ENCODE assay signal across 8 mouse cellular contexts in the genomic region with DNA sequence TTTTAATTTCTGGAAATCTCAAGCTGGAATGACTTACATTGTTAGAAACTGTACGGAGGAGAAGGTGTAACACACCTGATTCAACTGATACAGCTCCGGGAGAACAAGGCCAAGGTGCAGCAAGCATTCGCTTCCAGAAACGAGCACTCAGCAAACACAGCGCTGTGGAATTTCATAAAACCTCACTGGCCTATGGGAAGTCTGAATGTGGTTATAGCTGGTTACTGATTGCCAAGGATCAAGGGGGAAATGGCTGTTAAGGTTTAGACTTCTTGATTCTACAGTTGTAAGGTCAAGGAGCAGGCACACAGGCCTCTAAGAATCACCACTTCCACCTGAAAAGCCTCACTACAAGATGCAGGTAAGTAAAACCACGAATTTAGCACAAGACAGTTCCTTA. TPM values are rescaled to one million over a fixed set of nuclear protein-coding genes. Genes with fewer than 3 reads are reported as not detected.
DNase-seq lines count a peak whose midpoint lies in the region; ATAC-seq and TF ChIP-seq lines count a peak whose summit lies in the region.

A gene (plus strand): TSS at position 224 of the 400 bp plus-strand sequence.

- no peak within 1 kb of the TSS for H3K4me3 ChIP-seq in C2C12 (ENCODE audit: insufficient read depth, poor library complexity, severe bottlenecking)
- no peak within 1 kb of the TSS for H3K4me3 ChIP-seq in gastrocnemius, adult 2 months
- no peak within 1 kb of the TSS for H3K4me3 ChIP-seq in hindbrain, embryonic 16.5 days (ENCODE audit: low read length)
- H3K4me3 ChIP-seq in midbrain, embryonic 16.5 days (ENCODE audit: low read depth, low read length): no peak within 1 kb of the TSS

- no peaks in the 10 kb centered on the region for H3K36me3 ChIP-seq in C2C12 (ENCODE audit: control insufficient read depth, insufficient read depth)
- no peaks in the 10 kb centered on the region for H3K36me3 ChIP-seq in hindbrain, embryonic 16.5 days (ENCODE audit: control insufficient read depth, insufficient read depth, low read length)
- H3K36me3 ChIP-seq in midbrain, embryonic 16.5 days (ENCODE audit: control insufficient read depth, insufficient read depth, low read length): no peaks in the 10 kb centered on the region

- no peaks in the 10 kb centered on the region for H3K79me3 ChIP-seq in C2C12 (ENCODE audit: low read depth)

- no peaks in the 10 kb centered on the region for H3K4me1 ChIP-seq in hindbrain, embryonic 16.5 days (ENCODE audit: control insufficient read depth, insufficient read depth, low read depth, low read length)
- H3K4me1 ChIP-seq in midbrain, embryonic 16.5 days (ENCODE audit: control insufficient read depth, insufficient read depth, low read length): no peaks in the 10 kb centered on the region

- no peak within 1 kb of the TSS for H3K27ac ChIP-seq in gastrocnemius, adult 2 months
- no peak within 1 kb of the TSS for H3K27ac ChIP-seq in hindbrain, embryonic 16.5 days (ENCODE audit: low read depth, low read length)
- H3K27ac ChIP-seq in midbrain, embryonic 16.5 days (ENCODE audit: low read length): no peak within 1 kb of the TSS

- no peak within 1 kb of the TSS for H3K9ac ChIP-seq in hindbrain, embryonic 16.5 days (ENCODE audit: low read depth, low read length)
- no peak within 1 kb of the TSS for H3K9ac ChIP-seq in midbrain, embryonic 16.5 days (ENCODE audit: low read depth, low read length)

- no peak within 1 kb of the TSS for H3K4me2 ChIP-seq in hindbrain, embryonic 16.5 days (ENCODE audit: low read length)
- H3K4me2 ChIP-seq in midbrain, embryonic 16.5 days (ENCODE audit: low read length): no peak within 1 kb of the TSS

- no peaks in the 10 kb centered on the region for H3K9me3 ChIP-seq in hindbrain, embryonic 16.5 days (ENCODE audit: control insufficient read depth, low read length)
- no peaks in the 10 kb centered on the region for H3K9me3 ChIP-seq in midbrain, embryonic 16.5 days (replicated peaks; ENCODE audit: control insufficient read depth, low read length, poor library complexity, severe bottlenecking)

- DNase-seq in adrenal gland, postnatal 10 days: no peak
- no peak for DNase-seq in gastrocnemius, adult 2 months
- no peak for DNase-seq in left cerebral cortex, postnatal 4 days
- no peak for DNase-seq in right cerebral cortex, adult 2 months (ENCODE audit: low spot score in 2 of 2)
- no peak for DNase-seq in right cerebral cortex, postnatal 25 days

- ATAC-seq in hindbrain, embryonic 16.5 days: no peak
- ATAC-seq in midbrain, embryonic 16.5 days: no peak

- intact Hi-C loops in gastrocnemius, adult 2 months (cut with DNase I): no loop called here
- intact Hi-C loops in left cerebral cortex, postnatal 4 days (cut with DNase I): no loop called here

- no peak for TF ChIP-seq CTCF in C2C12 (IDR thresholded peaks at IDR 0.05; ENCODE audit: control insufficient read depth, insufficient read depth, insufficient read length)
- no peak for TF ChIP-seq CTCF in gastrocnemius, adult 2 months (IDR thresholded peaks at IDR 0.05)

- WGBS in hindbrain, embryonic 16.5 days: 82% methylated on average over 6 of the region's 6 CpGs
- WGBS in midbrain, embryonic 16.5 days: 84% methylated on average over 6 of the region's 6 CpGs

- H3ac ChIP-seq in C2C12 (ENCODE audit: control insufficient read depth, insufficient read length, low read depth): no peak within 1 kb of the TSS

- no peaks in the 10 kb centered on the region for H3K27me3 ChIP-seq in C2C12 (ENCODE audit: control insufficient read depth, insufficient read depth, insufficient read length)
- no peaks in the 10 kb centered on the region for H3K27me3 ChIP-seq in hindbrain, embryonic 16.5 days (replicated peaks; ENCODE audit: control insufficient read depth, insufficient read depth, low read length)
- H3K27me3 ChIP-seq in midbrain, embryonic 16.5 days (ENCODE audit: control insufficient read depth, insufficient read depth, low read depth, low read length): no peaks in the 10 kb centered on the region

- no peaks in the 10 kb centered on the region for H3K79me2 ChIP-seq in C2C12 (ENCODE audit: control insufficient read depth, insufficient read depth)

TF ChIP-seq in C2C12, 6 proteins besides CTCF, POLR2A, EP300 and RAD21:
- TF ChIP-seq MYOD1 (IDR thresholded peaks at IDR 0.05; ENCODE audit: control insufficient read depth, insufficient read length, low read depth): no peak
- TF ChIP-seq CEBPB (IDR thresholded peaks at IDR 0.05; ENCODE audit: low read depth): no peak
- no peak for TF ChIP-seq USF1 (IDR thresholded peaks at IDR 0.05; ENCODE audit: low read depth)
- no peak for TF ChIP-seq MYOG (IDR thresholded peaks at IDR 0.05; ENCODE audit: control insufficient read depth, extremely low read depth, insufficient read length)
- TF ChIP-seq MAX (IDR thresholded peaks at IDR 0.05): no peak
- TF ChIP-seq FOSL1 (IDR thresholded peaks at IDR 0.05; ENCODE audit: insufficient read depth, low read length, poor library complexity, severe bottlenecking): no peak

RNA-seq across cellular contexts. Expression of the gene that starts here (rescaled TPM):
- polyA plus RNA-seq in C2C12 (2012; fragmentation: generic; extraction: Trizol): 168 TPM
- total RNA-seq in adrenal gland, postnatal 10 days (2021): 100 to 1,000 TPM; 121 to 132 TPM
- total RNA-seq in gastrocnemius, adult 2 months (2021): 10 to 100 TPM; 13.1 to 20.7 TPM
- 199 and 203 TPM in 2 replicates for polyA plus RNA-seq in hindbrain, embryonic 16.5 days (2015; fragmentation: Nextera tagmentation; extraction: Ambion mirVana)
- 100 to 1,000 TPM; 119 to 122 TPM for total RNA-seq in left cerebral cortex, postnatal 4 days (2021)
- polyA plus RNA-seq in midbrain, embryonic 16.5 days (2015; fragmentation: Nextera tagmentation; extraction: Ambion mirVana): 155 and 164 TPM in 2 replicates

Comparison
In these comparisons a context has a peak if more than half of its experiments do, and no peak if none do; other contexts are left out.
1. RNA of the gene that starts here (total RNA-seq): 121 to 132 TPM in adrenal gland, postnatal 10 days and 119 to 122 TPM in left cerebral cortex, postnatal 4 days; 13.1 to 20.7 TPM in gastrocnemius, adult 2 months; every median in the first group is over 4 times any median in the second.